Mouse (Mus musculus) midbrain, postnatal 0 days (tissue): Measurements from ENCODE around the gene Aim2. TPM values are rescaled to one million over a fixed set of nuclear protein-coding genes. Genes with fewer than 3 reads are reported as not detected.
A peak's percentile ranks its signal among the peaks of the same experiment; 100 is the strongest.

Source experiments
- ATAC-seq: fragments of 200-750 bp; cut with Nextera tagmentation; 2 replicates; pipeline ENCODE4 v1.8.0; 2017; ENCODE audit warnings: moderate number of reproducible peaks, mild to moderate bottlenecking, moderate TSS enrichment, moderate library complexity; ENCODE audit not compliant: low FRiP score
- DNase-seq: peaks from one replicate; pipeline ENCODE4 v3.0.0-alpha.2; 2015; ENCODE audit warnings: low spot score
- H3K27ac ChIP-seq: fragments of 300-500 bp; sonication (generic); 2 replicates; pipeline ENCODE4 v1.5.1; 2014; ENCODE audit warnings: low read depth, mild to moderate bottlenecking, low read length, mixed read lengths
- H3K27me3 ChIP-seq: fragments of 300-500 bp; sonication (generic); 2 replicates; pipeline ENCODE4 v1.6.1; 2014; ENCODE audit warnings: low read length, control low read depth, mixed read lengths; ENCODE audit not compliant: insufficient read depth
- H3K36me3 ChIP-seq: fragments of 300-500 bp; sonication (generic); 2 replicates; pipeline ENCODE4 v1.6.1; 2014; ENCODE audit warnings: low read length, control low read depth, mixed read lengths; ENCODE audit not compliant: insufficient read depth
- H3K4me1 ChIP-seq: fragments of 300-500 bp; sonication (generic); 2 replicates; pipeline ENCODE4 v1.6.1; 2014; ENCODE audit warnings: mild to moderate bottlenecking, control low read depth, antibody characterized with exemption, low read length, mixed read lengths; ENCODE audit not compliant: insufficient read depth
- H3K4me2 ChIP-seq: fragments of 300-500 bp; sonication (generic); 2 replicates; pipeline ENCODE4 v1.6.1; 2014; ENCODE audit warnings: low read depth, mild to moderate bottlenecking, low read length, mixed read lengths; ENCODE audit not compliant: poor library complexity, severe bottlenecking
- H3K4me3 ChIP-seq: fragments of 300-500 bp; sonication (generic); 2 replicates; pipeline ENCODE4 v1.5.1; 2014; ENCODE audit warnings: low read depth, mild to moderate bottlenecking, low read length, moderate library complexity
- H3K9ac ChIP-seq: fragments of 300-500 bp; sonication (generic); replicated peaks from 2 replicates; pipeline ENCODE4 v1.6.1; 2014; ENCODE audit warnings: mild to moderate bottlenecking, low read length, moderate library complexity, mixed read lengths; ENCODE audit not compliant: poor library complexity, severe bottlenecking
- H3K9me3 ChIP-seq: fragments of 300-500 bp; sonication (generic); 2 replicates; pipeline ENCODE4 v1.6.1; 2016; ENCODE audit warnings: low read length, control low read depth
- CTCF ChIP-seq: IDR thresholded peaks from 2 replicates; pipeline ENCODE4 v1.5.1; 2016; ENCODE audit warnings: antibody characterized with exemption, mild to moderate bottlenecking
- WGBS: fragments of 180-500 bp; shearing (Covaris S2); extraction: QIAGEN DNeasy Blood & Tissue Kit; methylation state at CpG from one replicate; pipeline ENCODE4 v1.1.7; 2014; 5-methylcytosine and 5-hydroxymethylcytosine counted together
- polyA plus RNA-seq: library from polyadenylated mRNA; unstranded; fragments of >200 nt; fragmentation: Nextera tagmentation; extraction: Ambion mirVana; gene quantifications from 2 replicates; pipeline ENCODE4 v1.2.1, GENCODE M21; 2015
- total RNA-seq: library from RNA; depleted of rRNA; stranded (reverse); fragments of >200 nt; gene quantifications from 2 replicates; pipeline ENCODE4 v1.2.3, GENCODE M21; 2014

The Aim2 gene
- total and polyA plus RNA-seq, 2 experiments from 2014 or later = 0.66 to 0.89 TPM

- TF ChIP-seq CTCF = peak; percentile 98
- Histone ChIP-seq H3K4me2 (no peak overlapping the region), H3K4me1 (no peaks in the 10 kb centered on the region), H3K27ac (no peak overlapping the region), H3K27me3 (no peaks in the 10 kb centered on the region), H3K4me3 (no peak overlapping the region), H3K36me3 (peaks cover 54% of the 10 kb centered on the region), H3K9me3 (no peaks in the 10 kb centered on the region), H3K9ac (no peak overlapping the region)
- ATAC-seq = peak; percentile 76
- DNase-seq = peak; percentile 86
- WGBS = 5% methylated on average over 2 of the region's 2 CpGs
These were observed 11.1 kb upstream of the Aim2 start for GRCm38 (mm10) chr1:173339543-173339942.

- Histone ChIP-seq H3K4me1 (no peaks in the 10 kb centered on the region), H3K27me3 (no peaks in the 10 kb centered on the region), H3K4me3 (no peak overlapping the region), H3K27ac (no peak overlapping the region), H3K9ac (no peak overlapping the region), H3K4me2 (no peak overlapping the region), H3K9me3 (no peaks in the 10 kb centered on the region), H3K36me3 (peaks cover 62% of the 10 kb centered on the region)
- WGBS = 29% methylated on average over 1 of the region's 1 CpGs
- ATAC-seq (no peak), DNase-seq (peak; percentile 44)
- no peak for TF ChIP-seq CTCF
These were observed 8.3 kb upstream of the Aim2 start for GRCm38 (mm10) chr1:173342425-173342824.

GRCm38 (mm10) chr1:173343934-173344333 is 6.7 kb upstream of the Aim2 start:
- Histone ChIP-seq H3K27ac (no peak overlapping the region), H3K36me3 (peaks cover 48% of the 10 kb centered on the region), H3K4me3 (no peak overlapping the region), H3K9ac (no peak overlapping the region), H3K4me1 (no peaks in the 10 kb centered on the region), H3K27me3 (no peaks in the 10 kb centered on the region), H3K9me3 (no peaks in the 10 kb centered on the region), H3K4me2 (no peak overlapping the region)
- TF ChIP-seq CTCF = no peak
- DNase-seq (no peak), ATAC-seq (no peak)
- 57% methylated on average over 3 of the region's 3 CpGs for WGBS

GRCm38 (mm10) chr1:173345112-173345511 is 5.6 kb upstream of the Aim2 start:
- ATAC-seq = no peak
- Histone ChIP-seq H3K4me3 (no peak overlapping the region), H3K27ac (no peak overlapping the region), H3K27me3 (no peaks in the 10 kb centered on the region), H3K9ac (no peak overlapping the region), H3K4me2 (no peak overlapping the region), H3K9me3 (no peaks in the 10 kb centered on the region), H3K36me3 (peaks cover 45% of the 10 kb centered on the region), H3K4me1 (peaks cover 3% of the 10 kb centered on the region; the same call in 1 of the 2 replicates)
- no peak for TF ChIP-seq CTCF
- no peak for DNase-seq
- 91% methylated on average over 4 of the region's 4 CpGs for WGBS

- Histone ChIP-seq H3K9me3 (no peaks in the 10 kb centered on the region), H3K4me3 (no peak overlapping the region), H3K4me1 (peaks cover 6% of the 10 kb centered on the region; the same call in 1 of the 2 replicates), H3K36me3 (peaks cover 24% of the 10 kb centered on the region), H3K9ac (no peak overlapping the region), H3K4me2 (no peak overlapping the region), H3K27ac (no peak overlapping the region), H3K27me3 (no peaks in the 10 kb centered on the region)
- TF ChIP-seq CTCF = no peak
- ATAC-seq = no peak
- WGBS = 12% methylated on average over 1 of the region's 1 CpGs
- DNase-seq = no peak
These were observed 2.2 kb upstream of the Aim2 start for GRCm38 (mm10) chr1:173348527-173348926.

- Histone ChIP-seq H3K4me1 (peaks cover 6% of the 10 kb centered on the region; the same call in 1 of the 2 replicates), H3K9ac (no peak overlapping the region), H3K9me3 (no peaks in the 10 kb centered on the region), H3K4me3 (no peak overlapping the region), H3K27ac (no peak overlapping the region), H3K36me3 (peaks cover 18% of the 10 kb centered on the region), H3K4me2 (no peak overlapping the region), H3K27me3 (no peaks in the 10 kb centered on the region)
- DNase-seq (no peak), ATAC-seq (no peak)
- no peak for TF ChIP-seq CTCF
- WGBS = 48% methylated on average over 5 of the region's 5 CpGs
These were observed 1.5 kb upstream of the Aim2 start for GRCm38 (mm10) chr1:173349192-173349591.
